Comparison of ENCODE assay signal across 1 mouse cellular context in genomic region chr3:127835594-127835993, GRCm38 (mm10).
TF ChIP-seq lines count a peak whose summit lies in the region.

No protein-coding gene starts in this region.

TF ChIP-seq in MEL, 35 proteins besides CTCF, POLR2A, EP300 and RAD21 (continued from another document):
- TF ChIP-seq USF1 (IDR thresholded peaks at IDR 0.05; ENCODE audit: low read depth, low read length) (peak; percentile 89), POLR2AphosphoS2 (IDR thresholded peaks at IDR 0.05; ENCODE audit: low read length) (no peak)
TF ChIP-seq in MEL: peak in this region for 5.
